ENCODE assay signal across 1 mouse cellular context in genomic region chr16:36846894-36847293, GRCm38 (mm10). TPM values are rescaled to one million over a fixed set of nuclear protein-coding genes. Genes with fewer than 3 reads are reported as not detected.
"Had no signal": no experiment of that assay in that cellular context is flagged by ENCODE, and none has a peak within 500 bp of the region (broad histone marks: within the 10 kb centered on the region; RNA-seq: fewer than 3 reads in every experiment).

No protein-coding gene starts in this region.

RNA-seq across cellular contexts. Expression of gene Eaf2, which starts 27.9 kb away (rescaled TPM):
- polyA plus RNA-seq: macrophage had no signal
